Mouse (Mus musculus): ENCODE data around the gene Ccdc88a. TPM values are rescaled to one million over a fixed set of nuclear protein-coding genes. Genes with fewer than 3 reads are reported as not detected.
"Not testable (repeated sequence)": the region's sequence is repeated elsewhere in the genome, so short reads cannot be mapped to it uniquely, and the experiment has no call there.

The Ccdc88a gene
- polyA plus RNA-seq, 1 experiment, result 0.52 TPM

GRCm38 (mm10) chr11:29544225-29544945 lies 170.9 kb downstream of the Ccdc88a start:
- H3K4me3 ChIP-seq (ENCODE audit: low read depth, low read length), result no peak overlapping the region
- peaks cover 2% of the 10 kb centered on the region; the same call in 1 of the 2 replicates for H3K4me1 ChIP-seq (ENCODE audit: control insufficient read depth, insufficient read depth, insufficient read length, low read length)
- 84% methylated on average over 3 of the region's 3 CpGs for WGBS
- TF ChIP-seq POLR2A (IDR thresholded peaks at IDR 0.05; ENCODE audit: low read depth, low read length) (no peak), CTCF (IDR thresholded peaks at IDR 0.05; ENCODE audit: extremely low read depth, insufficient read length, insufficient replicate concordance, low read depth, low read length) (no peak)
- H3K36me3 ChIP-seq (ENCODE audit: control insufficient read depth, insufficient read depth, low read length), result peaks cover 34% of the 10 kb centered on the region
- no peak overlapping the region for H3K27ac ChIP-seq (ENCODE audit: insufficient read depth, low read depth, low read length)
- no peaks in the 10 kb centered on the region for H3K27me3 ChIP-seq (ENCODE audit: control insufficient read depth, insufficient read depth, low read length)

DNA sequence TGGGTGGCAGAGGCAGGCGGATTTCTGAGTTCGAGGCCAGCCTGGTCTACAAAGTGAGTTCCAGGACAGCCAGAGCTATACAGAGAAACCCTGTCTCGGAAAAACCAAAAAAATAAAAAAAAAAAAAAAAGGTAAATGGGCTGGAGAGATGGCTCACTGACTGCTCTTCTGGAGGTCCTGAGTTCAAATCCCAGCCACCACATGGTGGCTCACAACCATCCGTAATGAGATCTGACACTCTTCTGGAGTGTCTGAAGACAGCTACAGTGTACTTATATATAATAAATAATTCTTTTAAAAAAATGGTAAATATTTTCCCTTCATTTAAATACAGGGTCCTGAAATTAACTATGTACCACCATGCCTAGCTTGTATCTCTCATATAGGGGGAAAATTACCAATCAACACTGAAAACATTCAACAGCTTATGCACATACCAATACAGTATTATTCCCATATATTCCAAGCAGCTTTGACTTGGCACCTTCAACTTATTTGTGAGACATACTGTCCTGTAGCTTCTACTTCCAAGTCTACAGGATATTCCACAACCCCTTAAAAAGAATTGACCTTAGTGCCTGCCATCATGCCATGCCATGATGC lies 171.8 kb downstream of the Ccdc88a start:
- 86% methylated on average over 4 of the region's 4 CpGs for WGBS
- peaks cover 32% of the 10 kb centered on the region for H3K36me3 ChIP-seq (ENCODE audit: control insufficient read depth, insufficient read depth, low read length)
- H3K27me3 ChIP-seq (ENCODE audit: control insufficient read depth, insufficient read depth, low read length); H3K4me3 ChIP-seq (ENCODE audit: low read depth, low read length); H3K4me1 ChIP-seq (ENCODE audit: control insufficient read depth, insufficient read depth, insufficient read length, low read length); H3K27ac ChIP-seq (ENCODE audit: insufficient read depth, low read depth, low read length): not testable (repeated sequence)

GRCm38 (mm10) chr11:29546297-29546696 lies 172.8 kb downstream of the Ccdc88a start:
- H3K27ac ChIP-seq (ENCODE audit: insufficient read depth, low read depth, low read length); H3K4me1 ChIP-seq (ENCODE audit: control insufficient read depth, insufficient read depth, insufficient read length, low read length); H3K27me3 ChIP-seq (ENCODE audit: control insufficient read depth, insufficient read depth, low read length); H3K4me3 ChIP-seq (ENCODE audit: low read depth, low read length): not testable (repeated sequence)
- WGBS, result 86% methylated on average over 2 of the region's 2 CpGs
- H3K36me3 ChIP-seq (ENCODE audit: control insufficient read depth, insufficient read depth, low read length), result peaks cover 26% of the 10 kb centered on the region

DNA sequence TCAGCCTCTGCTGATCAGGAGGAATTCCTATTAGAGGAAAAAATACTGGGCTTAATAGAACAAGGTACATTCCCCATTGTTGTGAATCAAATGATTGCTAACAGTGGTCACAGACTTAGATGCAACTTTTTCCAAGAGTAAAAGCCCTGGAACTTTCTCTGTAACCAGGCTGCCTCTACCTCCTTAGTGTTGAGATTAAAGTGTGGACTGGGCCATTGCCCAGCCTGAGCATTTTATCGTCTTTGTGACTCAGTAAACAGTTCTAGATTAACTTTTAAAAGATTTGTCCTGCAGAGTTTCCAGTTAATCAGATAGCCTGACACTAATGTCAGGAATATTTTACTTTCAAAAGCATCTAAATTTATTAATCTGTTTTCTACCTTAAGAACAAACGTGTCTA lies 173.3 kb downstream of the Ccdc88a start:
- H3K36me3 ChIP-seq (ENCODE audit: control insufficient read depth, insufficient read depth, low read length), result peaks cover 23% of the 10 kb centered on the region
- peaks cover 2% of the 10 kb centered on the region; the same call in 1 of the 2 replicates for H3K4me1 ChIP-seq (ENCODE audit: control insufficient read depth, insufficient read depth, insufficient read length, low read length)
- WGBS, result 3% methylated on average over 2 of the region's 2 CpGs
- no peak for TF ChIP-seq CTCF (IDR thresholded peaks at IDR 0.05; ENCODE audit: extremely low read depth, insufficient read length, insufficient replicate concordance, low read depth, low read length)
- no peak for TF ChIP-seq POLR2A (IDR thresholded peaks at IDR 0.05; ENCODE audit: low read depth, low read length)
- no peak overlapping the region for H3K4me3 ChIP-seq (ENCODE audit: low read depth, low read length)
- no peaks in the 10 kb centered on the region for H3K27me3 ChIP-seq (ENCODE audit: control insufficient read depth, insufficient read depth, low read length)
- no peak overlapping the region for H3K27ac ChIP-seq (ENCODE audit: insufficient read depth, low read depth, low read length)

DNA sequence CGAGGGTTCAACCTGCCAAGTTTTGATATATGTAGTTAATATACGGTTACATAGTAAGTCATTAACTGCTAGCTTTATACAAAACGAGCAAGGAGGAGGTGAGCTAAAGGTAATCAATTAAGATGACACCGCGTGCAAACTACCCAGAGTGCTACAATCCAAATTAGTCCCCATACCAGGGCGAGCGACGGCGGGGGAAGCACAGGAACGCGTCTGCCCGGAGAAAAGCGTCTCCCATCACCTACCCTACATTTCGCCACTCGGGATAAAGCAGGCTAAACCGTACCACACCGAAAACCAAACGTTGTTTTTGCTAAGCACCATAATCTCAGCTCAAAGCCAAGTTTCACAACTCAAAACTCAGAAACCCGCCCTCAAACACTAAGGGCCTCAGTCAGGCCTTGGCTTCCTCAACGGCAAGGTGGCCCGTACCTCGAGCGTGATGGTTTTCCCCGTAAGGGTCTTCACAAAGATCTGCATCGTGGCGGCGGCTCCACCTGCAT lies 173.8 kb downstream of the Ccdc88a start:
- H3K27ac ChIP-seq (ENCODE audit: insufficient read depth, low read depth, low read length), result peak overlapping the region; percentile 44; the same call in 1 of the 2 replicates
- H3K4me3 ChIP-seq (ENCODE audit: low read depth, low read length), result peak overlapping the region; percentile 91
- H3K27me3 ChIP-seq (ENCODE audit: control insufficient read depth, insufficient read depth, low read length), result no peaks in the 10 kb centered on the region
- WGBS, result under 1% methylated on average over 27 of the region's 27 CpGs
- TF ChIP-seq POLR2A (IDR thresholded peaks at IDR 0.05; ENCODE audit: low read depth, low read length), result no peak
- TF ChIP-seq CTCF (IDR thresholded peaks at IDR 0.05; ENCODE audit: extremely low read depth, insufficient read length, insufficient replicate concordance, low read depth, low read length), result no peak
- H3K36me3 ChIP-seq (ENCODE audit: control insufficient read depth, insufficient read depth, low read length), result peaks cover 21% of the 10 kb centered on the region
- peaks cover 2% of the 10 kb centered on the region; the same call in 1 of the 2 replicates for H3K4me1 ChIP-seq (ENCODE audit: control insufficient read depth, insufficient read depth, insufficient read length, low read length)

GRCm38 (mm10) chr11:29547752-29548503 lies 174.5 kb downstream of the Ccdc88a start, which contains the start of the genes Clhc1 and Rps27a:
Gene Clhc1 (plus strand): TSS chr11:29547950.
Gene Rps27a (minus strand): TSS chr11:29548109.
- peak within 1 kb of the TSS; percentile 91 for H3K4me3 ChIP-seq (ENCODE audit: low read depth, low read length)
- WGBS, result under 1% methylated on average over 46 of the region's 46 CpGs
- peak within 1 kb of the TSS; percentile 83 for H3K27ac ChIP-seq (ENCODE audit: insufficient read depth, low read depth, low read length)
- peaks cover 20% of the 10 kb centered on the region for H3K36me3 ChIP-seq (ENCODE audit: control insufficient read depth, insufficient read depth, low read length)
- H3K27me3 ChIP-seq (ENCODE audit: control insufficient read depth, insufficient read depth, low read length), result no peaks in the 10 kb centered on the region
- peaks cover 2% of the 10 kb centered on the region; the same call in 1 of the 2 replicates for H3K4me1 ChIP-seq (ENCODE audit: control insufficient read depth, insufficient read depth, insufficient read length, low read length)
- TF ChIP-seq POLR2A (IDR thresholded peaks at IDR 0.05; ENCODE audit: low read depth, low read length), result peak; percentile 86
- no peak for TF ChIP-seq CTCF (IDR thresholded peaks at IDR 0.05; ENCODE audit: extremely low read depth, insufficient read length, insufficient replicate concordance, low read depth, low read length)
